Mouse (Mus musculus) thymus, adult 18-20 months (tissue): ENCODE results near the gene 6820408C15Rik.

Experiments
- DNase-seq, 2 experiments: peaks; one replicate each; pipeline ENCODE4 v3.0.0; 2022; ENCODE audit warnings: mixed read lengths in 2 of 2

6820408C15Rik gene

GRCm38 (mm10) chr2:152476763-152477162, 61.4 kb downstream of the 6820408C15Rik start, which contains the start of gene Defb20:
Gene Defb20, plus strand, starts transcription at chr2:152477063.
- no peak for DNase-seq

GRCm38 (mm10) chr2:152480881-152481280, 65.5 kb downstream of the 6820408C15Rik start:
- no peak for DNase-seq

GRCm38 (mm10) chr2:152481726-152482125, 66.3 kb downstream of the 6820408C15Rik start:
- DNase-seq: no peak

- DNase-seq: no peak
These were observed 71.6 kb downstream of the 6820408C15Rik start for GRCm38 (mm10) chr2:152487024-152487423.

GRCm38 (mm10) chr2:152490038-152490437, 74.7 kb downstream of the 6820408C15Rik start, which contains the start of gene Defb22:
Gene Defb22, minus strand, starts transcription at chr2:152490138.
- DNase-seq: no peak

GRCm38 (mm10) chr2:152493151-152493550, 77.8 kb downstream of the 6820408C15Rik start:
- DNase-seq: no peak
